Mouse (Mus musculus) heart, postnatal 0 days (tissue): ENCODE results near the gene Cfap97. TPM values are rescaled to one million over a fixed set of nuclear protein-coding genes. Genes with fewer than 3 reads are reported as not detected.

ENCODE experiments used
- ATAC-seq: fragments of 200-750 bp; cut with Nextera tagmentation; 2 replicates; pipeline ENCODE4 v1.8.0; 2017; ENCODE audit warnings: low read depth, moderate number of reproducible peaks, moderate library complexity; ENCODE audit not compliant: insufficient read depth
- DNase-seq: peaks from one replicate; pipeline ENCODE4 v3.0.0-alpha.2; 2016; ENCODE audit warnings: low spot score
- H3K27ac ChIP-seq: fragments of 300-500 bp; sonication (generic); 2 replicates; pipeline ENCODE4 v1.5.1; 2014; ENCODE audit warnings: low read depth, mild to moderate bottlenecking
- H3K27me3 ChIP-seq: fragments of 300-500 bp; sonication (generic); 2 replicates; pipeline ENCODE4 v1.6.1; 2014; ENCODE audit warnings: low read length, mixed read lengths; ENCODE audit not compliant: control insufficient read depth, insufficient read depth
- H3K36me3 ChIP-seq: fragments of 300-500 bp; sonication (generic); replicated peaks from 2 replicates; pipeline ENCODE4 v1.6.1; 2014; ENCODE audit warnings: low read length, mixed read lengths; ENCODE audit not compliant: control insufficient read depth, insufficient read depth
- H3K4me1 ChIP-seq: fragments of 300-500 bp; sonication (generic); 2 replicates; pipeline ENCODE4 v1.6.1; 2014; ENCODE audit warnings: antibody characterized with exemption; ENCODE audit not compliant: control insufficient read depth, insufficient read depth
- H3K4me2 ChIP-seq: fragments of 300-500 bp; sonication (generic); 2 replicates; pipeline ENCODE4 v1.6.1; 2014; ENCODE audit warnings: low read depth, mild to moderate bottlenecking, low read length, moderate library complexity
- H3K4me3 ChIP-seq: fragments of 300-500 bp; sonication (generic); 2 replicates; pipeline ENCODE4 v1.5.1; 2014; ENCODE audit warnings: low read depth, low read length
- H3K9ac ChIP-seq: fragments of 300-500 bp; sonication (generic); replicated peaks from 2 replicates; pipeline ENCODE4 v1.6.1; 2014; ENCODE audit warnings: low read depth, low read length, mixed read lengths
- H3K9me3 ChIP-seq: fragments of 300-500 bp; sonication (generic); replicated peaks from 2 replicates; pipeline ENCODE4 v1.6.1; 2016; ENCODE audit warnings: low read length; ENCODE audit not compliant: control insufficient read depth
- CTCF ChIP-seq: IDR thresholded peaks from 2 replicates; pipeline ENCODE4 v1.5.1; 2016; ENCODE audit warnings: antibody characterized with exemption, control low read depth, low read depth
- EP300 ChIP-seq: IDR thresholded peaks from 2 replicates; pipeline ENCODE4 v1.6.1; 2016; ENCODE audit warnings: antibody characterized with exemption, low read depth
- WGBS: fragments of 180-500 bp; shearing (Covaris S2); extraction: QIAGEN DNeasy Blood & Tissue Kit; methylation state at CpG from one replicate; pipeline ENCODE4 v1.1.7; 2014; 5-methylcytosine and 5-hydroxymethylcytosine counted together
- microRNA-seq: library from miRNA; unstranded; fragments of <30 nt; microRNA quantifications from one replicate; pipeline ENCODE4, GENCODE M21; 2016
- polyA plus RNA-seq: library from polyadenylated mRNA; unstranded; fragments of >200 nt; fragmentation: Nextera tagmentation; extraction: Ambion mirVana; gene quantifications from 2 replicates; pipeline ENCODE4 v1.2.1, GENCODE M21; 2015
- total RNA-seq: library from RNA; depleted of rRNA; stranded (reverse); fragments of >200 nt; gene quantifications from 2 replicates; pipeline ENCODE4 v1.2.3, GENCODE M21; 2014; ENCODE audit warnings: low replicate concordance; rRNA removed

Gene Cfap97
- total and polyA plus RNA-seq, 2 experiments from 2014 or later = 14.8 to 22.0 TPM

DNA sequence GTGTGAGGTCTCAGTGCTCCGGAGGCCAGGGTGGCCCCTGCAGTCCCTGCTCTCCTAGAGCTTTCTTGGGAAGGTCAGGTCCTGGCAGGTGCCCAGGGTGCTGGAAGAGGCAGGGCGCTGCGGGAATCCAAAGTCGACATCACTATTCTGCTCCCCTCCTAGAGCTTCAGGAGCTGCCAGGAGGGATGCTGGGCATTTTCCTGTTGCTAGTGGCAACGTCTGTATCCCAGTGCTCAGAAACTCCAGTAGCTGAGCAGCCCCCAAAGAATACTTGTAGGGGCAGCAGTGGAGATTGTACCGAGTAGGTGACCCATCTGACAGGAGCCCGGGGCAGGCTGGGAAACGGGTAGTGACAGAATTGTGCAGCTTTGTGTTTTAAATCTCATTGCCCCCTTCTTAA lies 81.2 kb downstream of the Cfap97 start:
- TF ChIP-seq EP300 (no peak), CTCF (no peak)
- ATAC-seq = no peak
- no peaks in the 10 kb centered on the region for H3K27me3 ChIP-seq
- no peaks in the 10 kb centered on the region for H3K36me3 ChIP-seq
- H3K27ac ChIP-seq = no peak overlapping the region
- no peak for DNase-seq
- H3K9me3 ChIP-seq = no peaks in the 10 kb centered on the region
- no peak overlapping the region for H3K9ac ChIP-seq
- no peak overlapping the region for H3K4me2 ChIP-seq
- H3K4me3 ChIP-seq = no peak overlapping the region
- H3K4me1 ChIP-seq = peaks cover 11% of the 10 kb centered on the region
- WGBS = 50% methylated on average over 8 of the region's 8 CpGs

- no peak for ATAC-seq
- no peak for DNase-seq
- Histone ChIP-seq H3K4me1 (peaks cover 11% of the 10 kb centered on the region), H3K4me2 (no peak overlapping the region), H3K27ac (no peak overlapping the region), H3K9me3 (no peaks in the 10 kb centered on the region), H3K4me3 (no peak overlapping the region), H3K36me3 (no peaks in the 10 kb centered on the region), H3K27me3 (no peaks in the 10 kb centered on the region), H3K9ac (no peak overlapping the region)
- TF ChIP-seq EP300 (no peak), CTCF (no peak)
- 80% methylated on average over 4 of the region's 4 CpGs for WGBS
Observed at GRCm38 (mm10) chr8:46234736-46235135, 83.2 kb downstream of the Cfap97 start.

DNA sequence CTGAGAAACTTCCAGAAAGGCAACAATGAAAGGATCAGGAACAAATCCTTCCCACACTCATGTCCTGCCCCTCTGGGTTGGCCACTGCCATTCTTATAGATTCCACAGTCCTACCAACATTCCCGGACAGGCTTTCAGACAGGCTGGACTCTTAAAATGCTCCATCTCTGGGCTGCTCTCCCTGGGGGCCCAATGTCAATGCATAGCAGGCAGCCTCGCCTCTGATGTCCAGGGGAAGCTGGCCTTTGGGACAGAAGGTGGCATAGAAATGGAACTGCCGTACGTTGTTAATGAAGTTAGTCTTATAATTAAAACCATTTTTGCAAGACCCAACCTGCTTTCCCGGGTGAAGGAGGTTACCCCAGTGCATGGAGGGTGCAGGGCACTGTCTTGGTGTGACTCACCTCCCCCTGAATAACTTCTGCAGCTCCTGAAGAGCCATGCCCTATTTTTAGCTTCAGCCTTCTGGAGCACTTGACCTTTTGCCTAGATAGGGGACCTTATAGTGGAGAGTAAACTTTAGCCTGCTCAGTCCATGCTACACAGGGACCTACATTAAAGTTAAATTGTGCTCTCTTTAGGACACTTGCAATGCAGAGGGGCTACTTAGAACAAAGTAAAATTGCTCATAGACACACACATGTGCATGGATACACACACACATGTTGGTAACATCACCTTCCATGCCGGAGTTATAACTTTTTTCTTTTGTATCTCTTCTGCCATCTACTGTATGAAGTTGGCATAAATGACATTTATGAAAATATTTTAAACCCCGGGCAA lies 85.1 kb downstream of the Cfap97 start:
- peak overlapping the region; percentile 37 for H3K4me2 ChIP-seq
- peaks cover 11% of the 10 kb centered on the region for H3K4me1 ChIP-seq
- peak; percentile 93 for ATAC-seq
- TF ChIP-seq EP300 = peak; percentile 82
- peak; percentile 49 for TF ChIP-seq CTCF
- peak overlapping the region; percentile 80 for H3K27ac ChIP-seq
- H3K9ac ChIP-seq = no peak overlapping the region
- H3K27me3 ChIP-seq = no peaks in the 10 kb centered on the region
- H3K4me3 ChIP-seq = no peak overlapping the region
- no peaks in the 10 kb centered on the region for H3K36me3 ChIP-seq
- no peaks in the 10 kb centered on the region for H3K9me3 ChIP-seq
- peak; percentile 88 for DNase-seq
- 20% methylated on average over 7 of the region's 7 CpGs for WGBS

DNA sequence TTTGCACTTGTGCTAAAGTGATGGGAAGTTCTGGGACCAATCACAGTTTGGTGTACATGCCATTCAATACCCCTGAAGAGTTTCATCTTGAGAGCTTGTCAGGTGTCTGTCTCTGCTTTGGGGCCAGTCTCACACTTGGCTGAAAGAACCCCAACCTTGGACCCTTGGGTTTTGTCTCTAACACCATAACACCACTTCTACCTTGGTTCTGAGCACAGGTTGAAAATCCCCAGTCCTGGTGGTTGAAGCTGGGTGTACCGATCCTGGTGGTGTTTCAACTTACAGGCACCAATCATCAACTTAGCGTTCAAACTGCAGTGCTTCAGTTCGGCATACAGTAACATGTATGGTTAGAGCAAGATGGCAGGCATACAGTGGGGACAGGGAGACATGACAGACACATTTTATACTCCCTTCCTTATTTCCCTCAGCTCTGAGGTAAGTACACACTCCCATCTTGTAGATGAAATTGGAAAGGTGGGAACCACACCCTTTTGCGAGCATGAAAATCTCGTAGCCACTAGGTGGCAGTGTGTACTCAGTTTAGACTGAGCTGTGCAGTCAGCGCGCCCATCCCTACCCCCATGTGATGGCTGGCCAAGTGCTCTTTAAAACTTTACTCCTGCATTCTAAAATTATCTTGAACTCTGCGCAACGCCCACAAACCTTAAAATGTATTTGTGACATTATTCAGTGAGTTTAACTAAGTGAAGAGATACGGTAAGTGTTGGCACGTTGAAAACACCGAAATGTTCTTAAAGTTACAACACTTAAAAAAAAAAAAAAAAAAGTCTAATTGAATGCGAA lies 90.2 kb downstream of the Cfap97 start:
- Histone ChIP-seq H3K4me1 (0 out of 2 replicates have a peak, but pooled peaks cover 8% of the 10 kb centered on the region), H3K27ac (no peak overlapping the region), H3K9me3 (no peaks in the 10 kb centered on the region), H3K36me3 (no peaks in the 10 kb centered on the region), H3K4me2 (peak overlapping the region; percentile 46), H3K4me3 (no peak overlapping the region), H3K9ac (no peak overlapping the region), H3K27me3 (no peaks in the 10 kb centered on the region)
- ATAC-seq (peak; percentile 74), DNase-seq (peak; percentile 77)
- WGBS = 19% methylated on average over 13 of the region's 13 CpGs
- TF ChIP-seq CTCF (peak; percentile 91), EP300 (no peak)

DNA sequence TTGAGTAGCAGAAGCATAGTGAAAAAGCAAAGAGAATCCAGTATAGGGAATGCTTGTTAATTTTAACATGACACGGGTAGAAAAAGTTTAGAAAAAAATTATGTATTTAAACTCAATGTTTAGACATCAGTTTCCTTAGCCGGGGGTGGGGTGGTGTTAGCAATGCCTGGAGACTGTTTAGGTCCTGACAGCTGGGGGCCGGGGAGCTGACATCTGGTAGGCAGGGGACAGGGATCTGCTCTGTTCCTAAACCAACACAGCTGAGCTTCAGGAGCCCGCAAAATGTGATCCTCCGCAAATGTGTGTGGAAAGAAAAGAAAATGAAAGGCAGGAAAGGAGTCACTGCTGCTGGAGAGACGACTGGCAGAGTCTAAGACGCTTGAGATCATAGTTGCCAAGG lies 91.4 kb downstream of the Cfap97 start:
- Histone ChIP-seq H3K36me3 (no peaks in the 10 kb centered on the region), H3K27ac (no peak overlapping the region), H3K4me2 (no peak overlapping the region), H3K27me3 (no peaks in the 10 kb centered on the region), H3K4me3 (no peak overlapping the region), H3K9ac (no peak overlapping the region), H3K4me1 (0 out of 2 replicates have a peak, but pooled peaks cover 8% of the 10 kb centered on the region), H3K9me3 (no peaks in the 10 kb centered on the region)
- DNase-seq = no peak
- no peak for ATAC-seq
- WGBS = 48% methylated on average over 7 of the region's 7 CpGs
- TF ChIP-seq CTCF = no peak
- no peak for TF ChIP-seq EP300

Small RNA genes within 50 kb of the gene (microRNA-seq; reads per million reads assigned to microRNA genes)
- gene Gm23812 = not detected

Other genes with a start within 250 kb of the Cfap97 start
- gene Ccdc110, start 217.2 kb upstream of the Cfap97 start, total RNA-seq = not detected in 2 replicates
- not detected in 2 replicates for gene Ccdc110, start 217.2 kb upstream of the Cfap97 start, polyA plus RNA-seq
- gene 1700029J07Rik, start 176.5 kb upstream of the Cfap97 start, total RNA-seq = not detected in 2 replicates
- 1.3 and 1.6 TPM in 2 replicates for gene 1700029J07Rik, start 176.5 kb upstream of the Cfap97 start, polyA plus RNA-seq
- gene Ufsp2, start 176.2 kb upstream of the Cfap97 start, total RNA-seq = 16.9 and 47.4 TPM in 2 replicates
- 59.5 and 61.4 TPM in 2 replicates for gene Ufsp2, start 176.2 kb upstream of the Cfap97 start, polyA plus RNA-seq
- gene Lrp2bp, start 152.5 kb upstream of the Cfap97 start, total RNA-seq = 0.08 and 0.99 TPM in 2 replicates
- gene Lrp2bp, start 152.5 kb upstream of the Cfap97 start, polyA plus RNA-seq = 0.36 and 0.65 TPM in 2 replicates
- 1.2 and 42.2 TPM in 2 replicates for gene Ankrd37, start 146.1 kb upstream of the Cfap97 start, total RNA-seq
- gene Ankrd37, start 146.1 kb upstream of the Cfap97 start, polyA plus RNA-seq = 10.2 and 14.3 TPM in 2 replicates
- gene Snx25, start 388 bp downstream of the Cfap97 start, total RNA-seq = 14.7 and 28.0 TPM in 2 replicates
- 2.4 and 4.0 TPM in 2 replicates for gene Snx25, start 388 bp downstream of the Cfap97 start, polyA plus RNA-seq
- 6,222 and 7,450 TPM in 2 replicates for gene Slc25a4, start 59.5 kb downstream of the Cfap97 start, total RNA-seq
- 6,522 and 6,528 TPM in 2 replicates for gene Slc25a4, start 59.5 kb downstream of the Cfap97 start, polyA plus RNA-seq
- not detected in 2 replicates for gene Helt, start 142.9 kb downstream of the Cfap97 start, total RNA-seq
- not detected in 2 replicates for gene Helt, start 142.9 kb downstream of the Cfap97 start, polyA plus RNA-seq